Mouse (Mus musculus): ENCODE results near the gene Tmco5. TPM values are rescaled to one million over a fixed set of nuclear protein-coding genes. Genes with fewer than 3 reads are reported as not detected.
"Not testable (repeated sequence)": the region's sequence is repeated elsewhere in the genome, so short reads cannot be mapped to it uniquely, and the experiment has no call there.

The Tmco5 gene
- polyA plus RNA-seq, 1 experiment, result not detected

DNA sequence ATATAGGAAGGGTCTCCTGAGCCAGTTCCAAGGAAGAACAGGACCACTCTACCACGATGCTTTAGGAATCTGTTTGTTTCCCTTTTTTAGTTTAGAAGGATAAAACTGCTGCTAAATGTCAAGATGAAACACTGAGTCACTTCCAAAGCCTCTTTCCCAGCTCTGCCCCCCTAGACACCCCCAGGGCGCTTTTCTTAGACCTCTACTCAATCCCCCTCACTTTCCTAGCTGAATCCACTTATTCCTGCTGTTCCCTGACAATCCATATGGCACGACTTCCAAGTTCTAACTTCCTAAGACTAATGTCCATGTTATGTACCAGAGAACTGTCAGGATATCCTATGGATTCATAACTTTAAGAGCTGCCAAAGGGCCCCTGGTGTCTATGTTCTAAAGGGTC, 40.1 kb downstream of the Tmco5 start:
- peaks cover 2% of the 10 kb centered on the region for H3K4me1 ChIP-seq (ENCODE audit: control insufficient read depth, insufficient read depth, low read length)
- no peak for TF ChIP-seq CTCF (IDR thresholded peaks at IDR 0.05; ENCODE audit: insufficient read depth, low read length)
- 69% methylated on average over 3 of the region's 3 CpGs for WGBS
- H3K4me3 ChIP-seq (replicated peaks; ENCODE audit: extremely low read depth, low read depth, low read length), result no peak overlapping the region
- DNase-seq, result no peak

DNA sequence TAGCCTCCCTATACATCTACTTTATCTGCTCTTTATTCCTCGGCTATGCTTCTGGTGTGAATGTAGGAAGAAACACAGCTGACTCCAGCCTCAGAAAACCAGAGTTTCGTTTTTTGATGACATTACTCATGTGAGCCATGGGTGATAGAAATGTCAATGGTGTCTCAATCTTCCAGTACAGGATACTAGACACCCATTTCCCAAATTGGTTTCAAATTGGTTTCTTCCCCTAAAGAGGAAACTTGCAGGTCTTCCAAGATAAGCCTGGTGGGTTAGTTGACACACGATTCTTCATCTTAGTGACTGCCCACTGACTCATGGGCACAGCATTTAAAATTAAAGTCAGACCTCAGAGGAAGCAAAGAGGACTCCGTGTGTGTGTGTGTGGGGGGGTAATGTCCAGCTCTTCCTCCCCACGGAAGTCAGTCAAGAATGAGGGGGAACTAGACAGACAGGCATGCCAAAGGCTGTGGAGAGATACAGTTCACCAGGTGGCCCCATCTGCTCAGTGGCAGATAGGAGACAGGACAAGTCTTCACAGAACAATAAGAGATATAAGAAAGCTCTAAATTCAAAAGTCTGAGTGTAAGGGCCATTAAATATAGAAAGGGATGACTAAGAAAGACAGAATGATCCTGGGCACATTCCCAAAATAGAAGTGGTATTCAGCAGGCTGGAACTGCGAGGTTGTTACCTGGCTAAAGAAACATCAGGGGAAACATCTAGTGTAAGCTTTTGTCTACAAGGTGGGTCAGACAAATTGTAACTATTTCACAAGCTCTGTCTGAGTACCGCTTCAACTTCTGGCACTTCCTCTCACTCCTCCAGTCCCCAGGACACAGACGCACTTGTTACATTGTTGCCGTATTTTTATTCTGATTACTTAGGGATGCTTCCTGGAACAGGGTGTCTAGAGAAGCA, 44.3 kb downstream of the Tmco5 start:
- Histone ChIP-seq H3K4me3 (replicated peaks; ENCODE audit: extremely low read depth, low read depth, low read length) (no peak overlapping the region), H3K4me1 (ENCODE audit: control insufficient read depth, insufficient read depth, low read length) (peaks cover 2% of the 10 kb centered on the region)
- 38% methylated on average over 9 of the region's 9 CpGs for WGBS
- TF ChIP-seq CTCF (IDR thresholded peaks at IDR 0.05; ENCODE audit: insufficient read depth, low read length) (no peak), POLR2A (IDR thresholded peaks at IDR 0.05; ENCODE audit: borderline replicate concordance, extremely low read depth, low read depth, low read length) (no peak)
- DNase-seq, result no peak

DNA sequence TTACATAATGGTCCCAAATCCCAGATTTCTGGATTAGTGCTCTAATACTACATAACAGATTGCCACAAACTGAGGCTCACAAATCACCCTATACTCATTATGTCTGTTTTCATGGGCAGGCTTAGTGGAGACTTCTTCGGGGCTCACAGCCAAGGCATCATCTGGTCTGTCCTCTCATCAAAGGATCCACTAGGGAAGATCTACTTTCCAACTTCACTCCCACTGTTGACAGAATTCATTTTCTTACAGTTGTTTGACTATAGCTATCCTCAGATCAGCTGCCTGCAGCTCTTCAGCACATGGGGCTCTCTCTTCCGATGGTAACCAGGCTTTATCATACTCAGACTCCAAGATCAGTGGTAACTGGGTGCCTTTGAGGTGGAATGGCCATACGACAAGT, 45.2 kb downstream of the Tmco5 start:
- no peak for DNase-seq
- Histone ChIP-seq H3K4me3 (replicated peaks; ENCODE audit: extremely low read depth, low read depth, low read length) (no peak overlapping the region), H3K4me1 (ENCODE audit: control insufficient read depth, insufficient read depth, low read length) (peaks cover 2% of the 10 kb centered on the region)
- WGBS, result 88% methylated on average over 3 of the region's 3 CpGs
- TF ChIP-seq CTCF (IDR thresholded peaks at IDR 0.05; ENCODE audit: insufficient read depth, low read length) (no peak), POLR2A (IDR thresholded peaks at IDR 0.05; ENCODE audit: borderline replicate concordance, extremely low read depth, low read depth, low read length) (no peak)

DNA sequence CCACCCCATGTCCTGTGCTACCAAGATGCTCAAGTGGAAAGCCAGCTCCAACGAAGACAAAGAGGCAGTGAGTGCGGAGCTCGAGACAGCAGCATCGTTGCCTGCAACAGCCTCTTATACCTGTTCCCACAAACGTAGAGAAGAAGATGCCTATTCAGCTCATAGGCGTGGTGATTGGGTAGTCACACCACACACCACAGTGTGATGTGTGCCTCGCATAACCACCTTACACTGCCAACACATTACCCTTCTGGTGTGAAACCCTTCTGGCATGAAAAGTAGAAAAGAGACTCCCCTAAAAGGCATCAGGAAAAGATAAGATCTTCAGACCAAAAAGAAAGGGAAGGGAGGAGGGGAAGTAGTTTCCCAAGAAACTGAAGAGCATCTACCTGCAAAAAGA, 45.8 kb downstream of the Tmco5 start:
- no peak overlapping the region for H3K4me3 ChIP-seq (replicated peaks; ENCODE audit: extremely low read depth, low read depth, low read length)
- TF ChIP-seq POLR2A (IDR thresholded peaks at IDR 0.05; ENCODE audit: borderline replicate concordance, extremely low read depth, low read depth, low read length), result no peak
- peaks cover 2% of the 10 kb centered on the region for H3K4me1 ChIP-seq (ENCODE audit: control insufficient read depth, insufficient read depth, low read length)
- 85% methylated on average over 7 of the region's 7 CpGs for WGBS
- no peak for DNase-seq

DNA sequence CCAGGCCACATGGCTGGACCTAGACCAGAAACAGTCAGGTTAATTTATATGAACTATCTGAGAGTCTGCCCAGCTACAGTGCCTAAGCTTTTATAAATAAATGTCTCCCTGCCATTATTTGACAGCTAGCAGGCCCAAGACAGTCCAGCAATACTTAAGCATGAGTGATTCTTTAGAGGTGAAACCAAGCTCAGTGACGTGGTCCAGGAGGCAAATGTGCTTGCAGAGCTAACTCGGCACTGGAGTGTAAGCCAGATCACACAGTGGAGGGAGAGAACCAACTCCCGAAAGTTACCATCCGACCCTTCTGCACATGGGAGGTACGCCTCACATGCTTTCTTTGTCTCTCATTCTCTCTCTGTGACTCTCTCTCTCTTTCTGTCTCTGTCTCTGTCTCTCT, 46.7 kb downstream of the Tmco5 start:
- WGBS, result 79% methylated on average over 5 of the region's 5 CpGs
- peaks cover 2% of the 10 kb centered on the region for H3K4me1 ChIP-seq (ENCODE audit: control insufficient read depth, insufficient read depth, low read length)
- TF ChIP-seq CTCF (IDR thresholded peaks at IDR 0.05; ENCODE audit: insufficient read depth, low read length) (no peak), POLR2A (IDR thresholded peaks at IDR 0.05; ENCODE audit: borderline replicate concordance, extremely low read depth, low read depth, low read length) (no peak)
- no peak overlapping the region for H3K4me3 ChIP-seq (replicated peaks; ENCODE audit: extremely low read depth, low read depth, low read length)
- DNase-seq, result no peak

DNA sequence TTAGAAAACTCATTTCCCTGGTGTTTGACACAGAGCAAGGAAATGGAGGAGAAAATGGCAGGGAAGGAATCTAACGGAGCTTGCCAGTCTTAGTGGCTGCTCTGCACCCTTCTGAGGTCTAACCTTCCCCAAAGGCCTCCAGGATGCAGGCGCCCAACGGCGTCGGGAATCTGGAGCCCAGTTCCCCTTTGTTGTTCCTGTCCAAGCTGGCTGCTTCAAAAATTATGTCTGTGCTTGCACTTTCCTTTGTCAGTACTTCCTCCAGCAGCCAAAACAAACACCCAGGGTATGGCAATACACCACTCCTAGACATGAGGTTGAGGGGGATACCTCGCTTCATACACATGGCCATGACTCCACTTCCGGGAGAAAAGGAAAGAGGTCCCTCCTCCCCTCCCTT, 53.7 kb downstream of the Tmco5 start:
- Histone ChIP-seq H3K4me3 (replicated peaks; ENCODE audit: extremely low read depth, low read depth, low read length) (no peak overlapping the region), H3K4me1 (ENCODE audit: control insufficient read depth, insufficient read depth, low read length) (no peaks in the 10 kb centered on the region; the same call in 1 of the 2 replicates)
- WGBS, result 50% methylated on average over 7 of the region's 7 CpGs
- TF ChIP-seq CTCF (IDR thresholded peaks at IDR 0.05; ENCODE audit: insufficient read depth, low read length) (no peak), POLR2A (IDR thresholded peaks at IDR 0.05; ENCODE audit: borderline replicate concordance, extremely low read depth, low read depth, low read length) (no peak)
- no peak for DNase-seq

DNA sequence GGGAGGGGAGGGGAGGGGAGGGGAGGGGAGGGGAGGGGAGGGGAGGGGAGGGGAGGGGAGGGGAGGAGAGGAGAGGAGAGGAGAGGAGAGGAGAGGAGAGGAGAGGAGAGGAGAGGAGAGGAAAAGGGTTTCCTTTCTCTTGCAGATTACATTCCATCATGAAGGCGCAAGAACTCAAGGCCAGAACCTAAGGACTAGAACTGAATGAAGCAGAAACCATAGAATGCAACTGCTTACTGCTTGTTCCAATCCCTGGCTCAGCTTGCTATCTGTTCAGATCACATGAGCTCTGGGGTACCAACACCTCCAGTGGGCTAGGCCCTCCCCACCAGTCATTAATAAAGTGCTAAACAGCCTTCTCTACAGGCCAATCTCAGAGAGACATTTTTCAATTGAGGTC, 55.7 kb downstream of the Tmco5 start:
- 92% methylated on average over 1 of the region's 1 CpGs for WGBS
- not testable (repeated sequence) for H3K4me3 ChIP-seq (replicated peaks; ENCODE audit: extremely low read depth, low read depth, low read length); DNase-seq; H3K4me1 ChIP-seq (ENCODE audit: control insufficient read depth, insufficient read depth, low read length)

DNA sequence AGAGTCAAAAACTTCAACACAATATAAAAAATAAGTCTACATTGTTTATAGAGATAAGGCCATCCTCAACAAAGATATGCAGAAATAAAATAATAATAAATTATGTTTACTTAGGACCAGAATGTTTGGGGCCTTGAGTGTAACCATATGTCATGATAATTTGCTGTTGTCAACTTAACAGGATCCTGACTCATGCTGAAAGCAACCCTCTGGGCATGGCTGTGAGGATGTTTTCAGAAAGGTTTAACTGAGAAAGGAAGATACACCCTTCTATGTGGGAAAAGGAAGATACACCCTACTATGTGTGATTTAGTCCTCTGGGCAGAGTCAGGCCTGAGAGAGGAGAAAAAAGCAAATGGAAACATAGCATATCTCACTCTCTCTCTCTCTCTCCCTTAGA, 56.3 kb downstream of the Tmco5 start:
- DNase-seq, result no peak
- no peak overlapping the region for H3K4me3 ChIP-seq (replicated peaks; ENCODE audit: extremely low read depth, low read depth, low read length)
- no peaks in the 10 kb centered on the region; the same call in 1 of the 2 replicates for H3K4me1 ChIP-seq (ENCODE audit: control insufficient read depth, insufficient read depth, low read length)
- no peak for TF ChIP-seq CTCF (IDR thresholded peaks at IDR 0.05; ENCODE audit: insufficient read depth, low read length)
- TF ChIP-seq POLR2A (IDR thresholded peaks at IDR 0.05; ENCODE audit: borderline replicate concordance, extremely low read depth, low read depth, low read length), result no peak

DNA sequence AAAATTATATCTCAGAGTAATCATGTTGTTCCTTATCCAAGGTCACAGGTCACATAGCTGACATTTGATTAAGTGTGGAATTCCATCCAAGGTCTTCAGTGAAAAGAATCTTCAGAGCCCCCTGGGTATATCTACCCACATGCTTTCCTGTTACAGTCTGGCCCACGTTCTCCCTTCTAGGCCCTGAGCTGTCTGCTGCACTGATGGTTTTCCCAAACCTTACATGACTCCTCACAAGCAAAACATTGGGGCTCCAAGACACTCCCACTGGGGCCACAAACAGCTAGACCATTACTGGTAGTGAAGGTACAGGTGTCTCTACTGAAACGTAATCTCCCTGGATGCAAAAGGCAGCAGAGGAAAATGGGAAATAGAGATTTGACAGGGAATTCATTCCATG, 57.9 kb downstream of the Tmco5 start:
- H3K4me3 ChIP-seq (replicated peaks; ENCODE audit: extremely low read depth, low read depth, low read length), result no peak overlapping the region
- 64% methylated on average over 2 of the region's 2 CpGs for WGBS
- no peaks in the 10 kb centered on the region; the same call in 1 of the 2 replicates for H3K4me1 ChIP-seq (ENCODE audit: control insufficient read depth, insufficient read depth, low read length)
- no peak for DNase-seq
- TF ChIP-seq CTCF (IDR thresholded peaks at IDR 0.05; ENCODE audit: insufficient read depth, low read length), result no peak
- no peak for TF ChIP-seq POLR2A (IDR thresholded peaks at IDR 0.05; ENCODE audit: borderline replicate concordance, extremely low read depth, low read depth, low read length)

DNA sequence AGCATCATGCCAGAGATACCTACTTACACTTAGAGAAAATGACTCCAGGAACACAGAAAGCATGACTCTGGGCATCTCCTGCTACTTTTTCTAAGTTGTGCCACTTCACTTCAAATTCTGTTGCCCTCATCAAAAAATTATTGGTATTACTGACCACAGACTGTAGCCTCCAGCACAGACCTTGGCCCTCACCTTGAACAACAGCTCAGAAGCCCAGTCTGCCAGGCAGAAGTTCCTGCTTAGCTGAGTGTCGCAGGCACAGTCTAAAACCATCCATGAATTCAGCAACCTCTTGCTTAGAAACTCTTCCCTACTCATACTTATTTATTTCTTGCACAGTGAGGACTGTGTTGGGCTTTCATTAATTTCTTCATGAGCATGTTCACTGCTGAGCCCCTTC, 58.7 kb downstream of the Tmco5 start:
- Histone ChIP-seq H3K4me3 (replicated peaks; ENCODE audit: extremely low read depth, low read depth, low read length) (no peak overlapping the region), H3K4me1 (ENCODE audit: control insufficient read depth, insufficient read depth, low read length) (no peaks in the 10 kb centered on the region; the same call in 1 of the 2 replicates)
- no peak for DNase-seq
- 85% methylated on average over 1 of the region's 1 CpGs for WGBS
- TF ChIP-seq POLR2A (IDR thresholded peaks at IDR 0.05; ENCODE audit: borderline replicate concordance, extremely low read depth, low read depth, low read length) (no peak), CTCF (IDR thresholded peaks at IDR 0.05; ENCODE audit: insufficient read depth, low read length) (no peak)

All from lung, adult 2 months (tissue).